Mouse (Mus musculus) neural tube, embryonic 12.5 days (tissue): ENCODE results near the gene Oprd1. TPM values are rescaled to one million over a fixed set of nuclear protein-coding genes. Genes with fewer than 3 reads are reported as not detected.

Experiments used
- ATAC-seq: fragments of 200-750 bp; cut with Nextera tagmentation; 2 replicates; pipeline ENCODE4 v1.8.0; 2017; ENCODE audit warnings: low read depth, mild to moderate bottlenecking, moderate TSS enrichment, moderate library complexity; ENCODE audit not compliant: low FRiP score
- H3K27ac ChIP-seq: fragments of 300-500 bp; sonication (generic); 2 replicates; pipeline ENCODE4 v1.5.1; 2016
- H3K27me3 ChIP-seq: fragments of 300-500 bp; sonication (generic); replicated peaks from 2 replicates; pipeline ENCODE4 v1.6.1; 2016; ENCODE audit warnings: mild to moderate bottlenecking
- H3K36me3 ChIP-seq: fragments of 300-500 bp; sonication (generic); 2 replicates; pipeline ENCODE4 v1.6.1; 2016; ENCODE audit warnings: mild to moderate bottlenecking
- H3K4me1 ChIP-seq: fragments of 300-500 bp; sonication (generic); 2 replicates; pipeline ENCODE4 v1.6.1; 2016
- H3K4me2 ChIP-seq: fragments of 300-500 bp; sonication (generic); replicated peaks from 2 replicates; pipeline ENCODE4 v1.6.1; 2016; ENCODE audit warnings: mild to moderate bottlenecking
- H3K4me3 ChIP-seq: fragments of 300-500 bp; sonication (generic); 2 replicates; pipeline ENCODE4 v1.5.1; 2016
- H3K9ac ChIP-seq: fragments of 300-500 bp; sonication (generic); 2 replicates; pipeline ENCODE4 v1.6.1; 2016; ENCODE audit warnings: mild to moderate bottlenecking
- H3K9me3 ChIP-seq: fragments of 300-500 bp; sonication (generic); 2 replicates; pipeline ENCODE4 v1.6.1; 2016; ENCODE audit warnings: mild to moderate bottlenecking
- WGBS: fragments of 180-500 bp; shearing (Covaris S2); methylation state at CpG from one replicate; pipeline ENCODE4 v1.1.7; 2016; 5-methylcytosine and 5-hydroxymethylcytosine counted together
- polyA plus RNA-seq: library from polyadenylated mRNA; unstranded; fragments of >200 nt; fragmentation: Nextera tagmentation; extraction: Ambion mirVana; gene quantifications from 2 replicates; pipeline ENCODE4 v1.2.1, GENCODE M21; 2016

Oprd1 gene
- polyA plus RNA-seq, 1 experiment from 2014 or later = 0.56 TPM

DNA sequence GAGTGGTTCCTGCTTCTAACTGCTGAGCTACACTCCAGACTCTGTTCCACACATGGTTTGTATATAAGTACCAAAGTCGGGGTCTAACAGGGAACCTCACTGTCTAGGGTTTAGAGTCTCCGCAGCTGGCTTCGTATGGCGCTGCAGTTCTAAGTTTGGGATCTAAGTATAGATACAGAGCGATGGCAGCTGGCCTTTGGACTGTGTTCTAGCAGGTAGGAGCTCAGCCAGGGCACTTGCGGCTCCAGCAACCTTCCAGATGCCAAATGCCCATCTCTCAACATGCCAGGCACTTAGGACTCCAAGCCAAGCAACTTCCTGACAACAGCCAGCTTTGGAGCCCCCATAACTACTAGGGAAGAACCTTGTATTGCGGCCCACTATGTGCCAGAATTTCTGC, 36.1 kb downstream of the Oprd1 start:
- Histone ChIP-seq H3K9me3 (no peaks in the 10 kb centered on the region), H3K4me2 (no peak overlapping the region), H3K27ac (no peak overlapping the region), H3K4me1 (peaks cover 8% of the 10 kb centered on the region; the same call in 1 of the 2 replicates), H3K36me3 (no peaks in the 10 kb centered on the region), H3K27me3 (peaks cover 6% of the 10 kb centered on the region; the same call in 1 of the 2 replicates), H3K4me3 (no peak overlapping the region), H3K9ac (no peak overlapping the region)
- WGBS = 96% methylated on average over 7 of the region's 7 CpGs
- no peak for ATAC-seq

DNA sequence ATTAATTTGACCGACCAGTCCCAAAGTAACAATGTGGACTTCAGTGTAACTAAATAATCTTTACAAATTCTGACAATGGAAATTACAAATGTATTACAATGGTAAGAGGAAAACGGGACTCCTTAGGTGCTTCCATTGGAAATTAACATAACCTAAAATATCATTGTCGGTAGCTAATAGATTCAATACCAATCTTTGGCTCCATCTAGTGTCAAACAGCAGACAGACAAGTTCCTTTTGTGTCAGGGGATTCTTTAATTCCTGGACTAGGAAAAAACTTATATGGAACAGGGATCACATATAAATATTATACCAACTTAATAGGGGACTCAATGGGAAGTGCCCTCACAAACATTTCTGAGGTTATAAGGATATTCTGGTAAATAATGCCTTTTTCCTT, 43.1 kb downstream of the Oprd1 start:
- WGBS = 44% methylated on average over 3 of the region's 3 CpGs
- no peak overlapping the region for H3K4me3 ChIP-seq
- H3K36me3 ChIP-seq = no peaks in the 10 kb centered on the region
- H3K27ac ChIP-seq = no peak overlapping the region
- 0 out of 2 replicates have a peak, but pooled peaks cover 2% of the 10 kb centered on the region for H3K4me1 ChIP-seq
- no peak overlapping the region for H3K9ac ChIP-seq
- no peak overlapping the region for H3K4me2 ChIP-seq
- H3K27me3 ChIP-seq = no peaks in the 10 kb centered on the region
- no peak for ATAC-seq
- H3K9me3 ChIP-seq = no peaks in the 10 kb centered on the region

DNA sequence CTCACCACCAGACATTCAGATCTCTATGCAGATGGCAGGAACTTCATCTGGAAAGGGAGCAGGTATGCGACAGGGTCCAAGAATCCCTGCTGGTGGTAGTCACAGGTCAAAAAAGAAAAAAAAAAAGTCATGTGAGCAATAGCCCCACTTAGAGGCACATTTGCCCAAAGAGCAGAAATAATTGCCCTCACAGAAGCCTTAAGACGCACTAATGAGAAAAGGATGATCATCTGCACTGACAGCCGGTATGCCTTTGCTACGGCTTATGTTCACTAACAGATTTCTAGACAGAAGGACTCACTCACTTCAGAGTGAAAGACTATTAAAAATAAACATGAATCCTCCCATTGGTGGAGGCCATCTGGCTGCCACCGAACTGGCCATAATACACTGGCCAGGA, 44.7 kb downstream of the Oprd1 start:
- Histone ChIP-seq H3K9me3 (no peaks in the 10 kb centered on the region), H3K4me3 (no peak overlapping the region), H3K4me2 (no peak overlapping the region), H3K9ac (no peak overlapping the region), H3K27ac (no peak overlapping the region), H3K27me3 (no peaks in the 10 kb centered on the region), H3K36me3 (no peaks in the 10 kb centered on the region), H3K4me1 (0 out of 2 replicates have a peak, but pooled peaks cover 2% of the 10 kb centered on the region)
- ATAC-seq = no peak
- 80% methylated on average over 5 of the region's 5 CpGs for WGBS

DNA sequence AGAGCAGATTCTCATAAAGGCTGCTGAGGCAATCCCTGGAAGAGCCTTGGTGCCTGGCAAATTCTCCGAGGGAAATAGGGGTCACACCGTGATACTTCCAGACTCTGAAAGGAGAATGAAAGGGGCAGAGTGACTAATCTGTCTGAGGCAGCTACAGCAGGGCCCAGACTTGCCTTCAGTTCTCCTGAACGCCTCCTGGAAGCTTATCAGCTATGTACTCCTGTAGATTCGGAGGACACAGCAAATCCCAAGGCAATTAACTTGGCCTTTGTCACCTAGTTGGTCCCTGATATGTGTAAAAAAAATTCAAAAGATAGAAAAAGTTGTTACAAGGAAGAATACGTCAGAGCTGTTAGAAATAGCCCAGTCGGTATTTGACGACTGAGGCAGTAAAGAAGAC, 49.2 kb downstream of the Oprd1 start:
- WGBS = 82% methylated on average over 7 of the region's 7 CpGs
- Histone ChIP-seq H3K9me3 (no peaks in the 10 kb centered on the region), H3K27ac (no peak overlapping the region), H3K27me3 (no peaks in the 10 kb centered on the region), H3K4me2 (no peak overlapping the region), H3K4me1 (no peaks in the 10 kb centered on the region), H3K9ac (no peak overlapping the region), H3K4me3 (no peak overlapping the region), H3K36me3 (no peaks in the 10 kb centered on the region)
- ATAC-seq = no peak

DNA sequence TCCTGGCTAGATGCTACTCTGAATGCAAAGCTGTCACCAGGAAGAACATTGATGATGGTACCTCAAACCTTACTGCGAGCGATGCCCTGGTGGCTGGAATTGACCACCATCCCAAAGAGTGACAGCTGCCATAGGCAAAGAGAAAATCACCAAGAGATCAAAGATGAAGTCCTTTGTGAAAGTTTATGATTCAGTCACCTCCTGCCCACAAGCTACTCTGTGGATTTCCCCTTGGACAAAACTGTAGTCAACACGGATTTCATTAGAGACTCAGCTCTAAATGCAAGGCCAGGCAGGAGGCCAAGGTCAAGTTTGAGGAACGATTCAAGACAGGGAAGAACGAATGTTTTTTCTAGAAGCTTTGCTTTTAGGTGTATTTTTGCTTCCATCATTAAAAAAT, 50.4 kb downstream of the Oprd1 start:
- Histone ChIP-seq H3K4me3 (no peak overlapping the region), H3K9me3 (no peaks in the 10 kb centered on the region), H3K27ac (no peak overlapping the region), H3K9ac (no peak overlapping the region), H3K36me3 (no peaks in the 10 kb centered on the region), H3K4me2 (no peak overlapping the region), H3K27me3 (no peaks in the 10 kb centered on the region), H3K4me1 (no peaks in the 10 kb centered on the region)
- 93% methylated on average over 5 of the region's 5 CpGs for WGBS
- ATAC-seq = no peak

DNA sequence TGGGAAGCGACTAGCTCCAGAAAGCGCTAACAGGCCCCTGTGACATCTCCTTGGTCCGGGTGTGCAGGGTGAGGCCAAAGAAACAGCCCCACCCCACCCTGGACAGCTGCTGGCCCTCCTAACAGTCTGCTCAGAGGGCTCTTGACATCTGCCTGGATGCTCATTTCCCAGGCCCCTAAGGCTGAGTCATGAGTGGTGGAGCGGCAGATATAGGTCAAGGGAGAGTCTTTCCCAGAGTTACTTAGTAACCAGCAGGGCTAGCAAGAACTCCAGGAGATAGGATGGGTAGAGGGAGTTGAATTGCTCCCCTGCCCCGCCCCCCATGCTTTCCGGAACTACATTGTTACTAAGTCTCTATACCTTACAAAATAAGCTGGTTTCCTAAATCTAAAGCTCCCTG, 51.1 kb downstream of the Oprd1 start:
- no peaks in the 10 kb centered on the region for H3K36me3 ChIP-seq
- no peaks in the 10 kb centered on the region for H3K4me1 ChIP-seq
- H3K4me3 ChIP-seq = no peak overlapping the region
- 66% methylated on average over 6 of the region's 6 CpGs for WGBS
- no peak overlapping the region for H3K4me2 ChIP-seq
- no peaks in the 10 kb centered on the region for H3K9me3 ChIP-seq
- no peak overlapping the region for H3K9ac ChIP-seq
- H3K27ac ChIP-seq = no peak overlapping the region
- no peak for ATAC-seq
- no peaks in the 10 kb centered on the region for H3K27me3 ChIP-seq

DNA sequence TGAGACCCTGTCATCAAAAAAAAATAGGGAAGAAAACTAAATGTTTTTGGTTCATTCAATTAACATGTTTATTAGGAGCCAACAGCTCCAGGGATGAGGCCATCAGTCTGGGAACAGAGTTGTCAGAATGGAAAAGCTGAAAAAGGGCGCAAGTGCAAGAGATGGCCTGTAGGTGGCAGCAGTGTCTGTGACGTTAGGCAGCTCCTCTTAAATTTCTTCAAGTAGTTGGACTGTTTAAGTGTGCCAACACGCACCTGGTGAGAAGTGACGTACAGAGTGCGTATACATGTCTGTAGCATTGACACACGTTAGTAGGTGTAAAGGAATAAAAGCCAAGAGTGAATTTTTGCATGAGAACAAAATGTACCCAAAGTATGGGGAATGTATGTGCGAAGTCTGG, 55.4 kb downstream of the Oprd1 start:
- no peaks in the 10 kb centered on the region for H3K36me3 ChIP-seq
- no peak overlapping the region for H3K9ac ChIP-seq
- no peak for ATAC-seq
- no peaks in the 10 kb centered on the region for H3K27me3 ChIP-seq
- 21% methylated on average over 7 of the region's 7 CpGs for WGBS
- H3K4me1 ChIP-seq = peaks cover 4% of the 10 kb centered on the region; the same call in 1 of the 2 replicates
- H3K4me2 ChIP-seq = no peak overlapping the region
- no peak overlapping the region for H3K27ac ChIP-seq
- H3K9me3 ChIP-seq = no peaks in the 10 kb centered on the region
- no peak overlapping the region for H3K4me3 ChIP-seq

DNA sequence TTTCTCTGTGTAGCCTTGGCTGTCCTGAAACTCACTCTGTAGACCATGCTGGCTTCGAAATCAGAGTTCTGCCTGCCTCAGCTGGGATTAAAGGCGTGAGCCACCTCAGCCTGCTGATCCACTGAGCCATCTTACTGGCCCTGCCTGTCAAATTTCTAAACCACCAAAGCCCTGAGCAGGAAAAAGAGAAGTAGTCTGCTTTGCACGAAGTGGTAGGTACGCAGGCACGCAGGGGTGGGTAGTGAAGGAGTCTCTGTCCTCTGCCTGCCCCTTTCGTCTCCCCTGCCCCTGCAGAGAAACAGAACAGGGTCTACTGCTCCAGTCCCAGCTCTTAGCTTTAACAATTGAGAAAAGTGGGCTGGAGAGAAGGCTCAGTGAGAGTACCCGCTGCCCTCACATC, 59.2 kb downstream of the Oprd1 start:
- H3K4me3 ChIP-seq = no peak overlapping the region
- peaks cover 4% of the 10 kb centered on the region; the same call in 1 of the 2 replicates for H3K4me1 ChIP-seq
- H3K9ac ChIP-seq = no peak overlapping the region
- WGBS = 85% methylated on average over 7 of the region's 7 CpGs
- no peaks in the 10 kb centered on the region for H3K9me3 ChIP-seq
- H3K36me3 ChIP-seq = no peaks in the 10 kb centered on the region
- no peak overlapping the region for H3K27ac ChIP-seq
- no peak overlapping the region for H3K4me2 ChIP-seq
- no peaks in the 10 kb centered on the region for H3K27me3 ChIP-seq
- no peak for ATAC-seq

DNA sequence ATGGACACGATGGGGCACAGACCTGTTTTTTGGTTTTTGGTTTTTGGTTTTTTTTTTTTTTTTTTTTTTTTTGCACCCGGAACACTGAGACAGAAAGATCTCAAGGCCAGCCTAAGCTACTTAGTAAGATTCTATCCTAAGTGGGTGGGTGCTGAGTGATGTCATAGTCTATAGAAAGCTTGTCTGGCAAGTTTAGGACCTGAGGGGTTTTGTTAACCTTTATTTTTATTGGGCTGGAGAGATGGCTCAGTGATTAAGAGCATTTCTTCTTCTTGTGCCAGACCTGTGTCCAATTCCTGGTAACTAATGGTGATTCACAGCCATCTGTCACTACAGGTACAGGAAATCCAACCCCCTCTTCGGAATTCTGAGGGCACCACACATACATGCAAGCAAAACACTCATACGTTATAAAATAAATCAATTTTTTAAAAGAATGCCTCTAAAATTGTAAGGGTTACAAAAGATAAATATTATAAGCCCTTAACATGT, 63.7 kb downstream of the Oprd1 start:
- no peak overlapping the region for H3K27ac ChIP-seq
- peaks cover 4% of the 10 kb centered on the region; the same call in 1 of the 2 replicates for H3K4me1 ChIP-seq
- H3K9ac ChIP-seq = no peak overlapping the region
- no peaks in the 10 kb centered on the region for H3K9me3 ChIP-seq
- no peak overlapping the region for H3K4me2 ChIP-seq
- H3K4me3 ChIP-seq = no peak overlapping the region
- no peaks in the 10 kb centered on the region for H3K27me3 ChIP-seq
- no peaks in the 10 kb centered on the region for H3K36me3 ChIP-seq
- ATAC-seq = no peak
- 77% methylated on average over 4 of the region's 4 CpGs for WGBS

DNA sequence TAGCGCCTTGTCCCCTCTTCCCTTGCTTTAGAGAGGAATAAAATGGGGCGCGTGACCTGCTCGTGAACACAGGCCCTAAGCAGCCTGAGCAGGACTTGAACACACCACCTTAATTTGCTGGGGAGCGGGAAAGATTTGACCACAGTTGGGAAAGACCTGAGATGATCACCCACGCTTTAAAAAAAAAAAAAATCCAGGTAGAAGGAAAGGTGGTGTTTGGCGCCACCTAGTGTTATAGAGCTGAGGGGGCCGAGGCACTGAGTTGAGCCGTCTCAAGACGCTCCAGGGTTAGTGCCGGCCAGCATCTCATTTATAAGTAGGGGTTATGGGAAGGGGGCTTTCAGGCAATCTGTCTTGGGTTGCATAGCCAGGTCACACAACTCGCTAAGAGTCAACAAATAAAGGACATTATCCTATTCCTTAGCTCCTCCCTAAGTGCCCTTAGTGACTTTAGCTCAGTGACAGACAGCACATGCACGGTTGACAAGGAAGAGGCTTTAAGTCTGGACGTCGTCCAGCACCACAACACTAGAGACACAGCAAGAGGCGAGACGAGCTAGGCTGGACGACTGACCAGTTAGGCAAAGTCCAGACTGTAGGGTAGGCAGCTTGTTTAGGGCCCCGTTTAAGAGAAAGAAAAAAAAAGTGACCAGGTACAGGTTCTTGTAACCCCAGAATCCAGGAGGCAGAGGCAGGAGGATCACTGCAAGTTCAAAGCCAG, 64.6 kb downstream of the Oprd1 start:
- WGBS = 16% methylated on average over 19 of the region's 19 CpGs
- no peak overlapping the region for H3K9ac ChIP-seq
- no peaks in the 10 kb centered on the region for H3K36me3 ChIP-seq
- no peaks in the 10 kb centered on the region for H3K27me3 ChIP-seq
- no peak overlapping the region for H3K4me3 ChIP-seq
- H3K9me3 ChIP-seq = no peaks in the 10 kb centered on the region
- ATAC-seq = no peak
- H3K4me1 ChIP-seq = peaks cover 6% of the 10 kb centered on the region
- H3K4me2 ChIP-seq = peak overlapping the region; percentile 18; the same call in 1 of the 2 replicates
- H3K27ac ChIP-seq = no peak overlapping the region

DNA sequence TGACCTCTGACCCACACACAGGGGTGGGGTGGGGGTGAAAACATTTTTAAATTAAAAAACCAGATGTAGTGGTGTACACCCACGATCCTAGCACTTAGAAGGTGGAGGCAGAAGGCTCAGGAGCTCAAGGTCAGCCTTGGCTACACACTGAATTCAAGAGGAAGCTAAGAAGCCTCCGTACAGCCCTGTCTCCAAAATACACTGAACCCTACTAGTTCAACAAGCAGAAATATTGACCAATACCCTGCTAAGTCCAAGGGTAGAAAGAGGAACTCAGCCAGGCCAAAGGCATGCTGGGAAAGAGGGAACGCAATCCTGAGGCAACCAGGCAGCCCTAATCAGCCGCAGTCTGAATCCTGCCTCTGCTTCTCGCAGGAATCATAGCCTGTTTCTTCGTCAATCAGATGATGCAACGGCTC, 66.0 kb downstream of the Oprd1 start:
- H3K4me1 ChIP-seq = peaks cover 16% of the 10 kb centered on the region
- H3K9me3 ChIP-seq = no peaks in the 10 kb centered on the region
- no peak overlapping the region for H3K4me2 ChIP-seq
- H3K4me3 ChIP-seq = no peak overlapping the region
- no peak for ATAC-seq
- H3K9ac ChIP-seq = no peak overlapping the region
- 68% methylated on average over 7 of the region's 7 CpGs for WGBS
- H3K27ac ChIP-seq = no peak overlapping the region
- H3K36me3 ChIP-seq = no peaks in the 10 kb centered on the region
- H3K27me3 ChIP-seq = peaks cover 3% of the 10 kb centered on the region; the same call in 1 of the 2 replicates

DNA sequence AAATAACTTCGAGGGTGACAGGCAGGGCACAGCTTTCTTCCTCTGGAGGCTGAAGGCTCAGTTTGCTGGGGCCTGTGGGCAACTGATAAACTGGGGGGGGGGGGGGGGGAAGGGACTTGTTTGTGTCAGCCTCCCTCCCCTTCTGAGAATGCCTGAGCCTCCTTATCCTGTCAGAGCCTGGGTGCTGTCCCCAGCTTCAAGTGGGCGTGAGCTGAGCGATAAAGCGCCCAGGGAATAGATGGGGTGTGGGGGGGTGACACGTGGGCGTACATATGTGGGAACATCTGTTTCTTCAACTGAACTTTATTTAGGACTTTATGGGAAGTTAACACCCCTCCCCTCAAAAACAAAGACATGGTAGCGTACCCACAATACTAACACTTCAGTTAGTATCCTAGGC, 66.8 kb downstream of the Oprd1 start:
- Histone ChIP-seq H3K4me3 (no peak overlapping the region), H3K9me3 (no peaks in the 10 kb centered on the region), H3K36me3 (no peaks in the 10 kb centered on the region), H3K27ac (no peak overlapping the region), H3K9ac (no peak overlapping the region), H3K27me3 (peaks cover 9% of the 10 kb centered on the region), H3K4me2 (no peak overlapping the region), H3K4me1 (peaks cover 19% of the 10 kb centered on the region)
- ATAC-seq = no peak
- WGBS = 75% methylated on average over 7 of the region's 7 CpGs
